Mouse (Mus musculus): Measurements from ENCODE around the gene Sowahb. TPM values are rescaled to one million over a fixed set of nuclear protein-coding genes. Genes with fewer than 3 reads are reported as not detected.
"Not testable (repeated sequence)": the region's sequence is repeated elsewhere in the genome, so short reads cannot be mapped to it uniquely, and the experiment has no call there.

The Sowahb gene
- total RNA-seq, 2 experiments from 2014 or later = 1.7 to 2.0 TPM

GRCm38 (mm10) chr5:93042831-93043687 is 1.8 kb downstream of the Sowahb start:
- no peak for DNase-seq

- no peak for DNase-seq
These were observed 2.8 kb downstream of the Sowahb start for GRCm38 (mm10) chr5:93042031-93042430.

GRCm38 (mm10) chr5:93041276-93041675 is 3.5 kb downstream of the Sowahb start:
- no peak for DNase-seq

- no peak for DNase-seq
These were observed 4.7 kb downstream of the Sowahb start for GRCm38 (mm10) chr5:93040095-93040494.

GRCm38 (mm10) chr5:93036254-93036653 is 8.6 kb downstream of the Sowahb start:
- DNase-seq = no peak

GRCm38 (mm10) chr5:93035285-93035684 is 9.5 kb downstream of the Sowahb start:
- DNase-seq = no peak

- no peak for DNase-seq
These were observed 11.5 kb downstream of the Sowahb start for GRCm38 (mm10) chr5:93033087-93033870.

- no peak for DNase-seq
These were observed 12.2 kb downstream of the Sowahb start for GRCm38 (mm10) chr5:93032621-93033020.

- no peak for DNase-seq
These were observed 14.0 kb downstream of the Sowahb start for GRCm38 (mm10) chr5:93030869-93031268.

GRCm38 (mm10) chr5:93030411-93030810 is 14.4 kb downstream of the Sowahb start:
- DNase-seq = no peak

GRCm38 (mm10) chr5:93027120-93027675 is 17.6 kb downstream of the Sowahb start:
- DNase-seq = no peak

GRCm38 (mm10) chr5:93026437-93027119 is 18.2 kb downstream of the Sowahb start:
- no peak for DNase-seq

GRCm38 (mm10) chr5:93024754-93025280 is 20.0 kb downstream of the Sowahb start:
- DNase-seq = no peak

- no peak for DNase-seq
These were observed 22.6 kb downstream of the Sowahb start for GRCm38 (mm10) chr5:93022126-93022797.

- no peak for DNase-seq
These were observed 24.7 kb downstream of the Sowahb start for GRCm38 (mm10) chr5:93020024-93020666.

GRCm38 (mm10) chr5:93019207-93019606 is 25.6 kb downstream of the Sowahb start:
- not testable (repeated sequence) for DNase-seq

- DNase-seq = no peak
These were observed 27.1 kb downstream of the Sowahb start for GRCm38 (mm10) chr5:93017678-93018077.

- no peak for DNase-seq
These were observed 36.6 kb downstream of the Sowahb start for GRCm38 (mm10) chr5:93008256-93008655.

- DNase-seq = no peak
These were observed 38.9 kb downstream of the Sowahb start for GRCm38 (mm10) chr5:93005815-93006341.

GRCm38 (mm10) chr5:93005229-93005814 is 39.5 kb downstream of the Sowahb start:
- DNase-seq = no peak

GRCm38 (mm10) chr5:93002615-93003014 is 42.2 kb downstream of the Sowahb start:
- no peak for DNase-seq

Data from layer of hippocampus, postnatal 36 days (tissue).